Mouse (Mus musculus) T-helper 1 cell (primary cell): ENCODE results near the gene Dcst2.

ENCODE experiments used
- in situ Hi-C: fragments of 300-600 bp; cut with MboI, MseI; formaldehyde crosslinking; loops from one replicate; pipeline ENCODE4 v1.15.1; 2025; ENCODE audit warnings: high pct_unique_total_duplicates

The Dcst2 gene

DNA sequence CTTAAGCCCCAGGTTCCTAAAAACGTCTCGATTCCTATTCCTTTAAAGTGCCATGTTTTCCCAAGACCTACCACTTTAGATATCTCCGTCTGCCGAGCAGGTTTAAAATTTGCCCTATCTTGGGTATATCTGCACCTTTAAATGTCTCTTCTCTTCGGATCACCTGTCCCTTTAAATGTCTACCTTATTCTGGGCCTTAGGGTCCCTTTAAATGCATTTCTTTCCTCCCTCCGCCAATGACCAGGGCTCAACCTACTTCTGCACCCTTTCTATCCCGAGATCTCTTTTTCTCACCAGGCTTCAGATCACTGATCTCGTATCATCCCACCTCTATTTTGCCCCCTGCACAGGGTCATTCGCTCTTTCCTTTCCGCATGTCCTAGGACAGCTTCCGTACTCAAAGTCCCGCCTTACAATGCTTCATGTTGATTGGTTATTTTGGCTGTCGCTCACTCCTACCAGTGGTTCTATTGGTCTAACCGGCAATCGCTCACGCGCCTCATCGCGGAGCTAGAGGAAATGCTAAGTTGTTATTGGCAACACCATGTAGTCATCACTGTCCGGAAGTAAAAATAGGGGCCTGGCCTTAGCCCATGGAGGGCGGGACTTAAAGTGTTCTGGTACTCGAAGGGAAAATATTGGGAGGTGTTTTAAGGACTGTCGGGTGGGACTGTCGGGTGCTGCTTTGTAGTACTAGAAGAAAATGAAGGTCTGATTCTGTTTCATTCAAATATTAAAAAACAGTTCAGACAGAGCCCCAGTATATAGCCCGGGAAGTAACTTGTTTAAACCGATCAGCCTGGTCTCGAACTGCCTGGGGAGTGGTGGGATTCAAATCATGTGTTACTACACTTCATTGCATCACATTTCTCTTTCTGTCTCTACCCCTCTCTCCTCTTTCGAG is 50.0 kb downstream of the Dcst2 start, which contains the start of gene Flad1:
Gene Flad1 (minus strand): TSS at position 381 of the 904 bp plus-strand sequence.
- in situ Hi-C loops: no loop called here

DNA sequence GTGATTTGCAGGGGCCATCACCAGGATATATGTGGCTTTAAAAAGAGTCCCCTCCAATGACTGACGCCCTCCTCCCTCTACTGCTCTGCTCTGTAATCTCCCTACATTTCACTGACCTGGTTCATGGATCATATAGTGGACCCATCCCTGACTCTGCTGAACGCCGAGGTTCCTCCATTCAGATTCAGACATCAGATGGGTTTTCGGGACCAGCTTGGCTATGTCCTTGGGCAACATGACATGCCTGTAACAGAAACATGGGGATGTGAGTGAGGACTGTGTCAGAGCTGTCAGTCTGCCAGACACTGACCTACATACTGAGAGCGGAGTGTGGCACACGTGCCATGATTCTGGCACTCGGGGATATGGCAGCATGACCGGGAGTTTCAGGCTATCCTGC is 54.4 kb downstream of the Dcst2 start:
- in situ Hi-C loops: no loop called here

GRCm38 (mm10) chr3:89417131-89417530 is 55.4 kb downstream of the Dcst2 start:
- in situ Hi-C loops: no loop called here

DNA sequence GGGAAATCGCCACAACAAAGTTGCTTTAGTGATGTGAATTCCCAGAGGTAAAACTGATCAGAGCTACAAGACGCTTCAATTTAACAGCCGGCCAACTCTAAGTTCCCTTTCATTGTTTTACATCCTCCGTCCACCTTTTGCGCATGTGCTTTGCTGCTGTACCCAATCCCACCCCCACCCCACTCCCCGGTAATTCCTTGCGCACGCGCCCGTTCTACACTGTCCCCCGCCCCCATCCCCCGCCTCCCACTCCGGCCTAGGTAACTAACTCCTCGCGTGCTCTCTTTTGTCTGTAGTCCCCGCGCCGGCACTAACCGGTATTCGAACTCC is 56.0 kb downstream of the Dcst2 start:
- in situ Hi-C loops: no loop called here

DNA sequence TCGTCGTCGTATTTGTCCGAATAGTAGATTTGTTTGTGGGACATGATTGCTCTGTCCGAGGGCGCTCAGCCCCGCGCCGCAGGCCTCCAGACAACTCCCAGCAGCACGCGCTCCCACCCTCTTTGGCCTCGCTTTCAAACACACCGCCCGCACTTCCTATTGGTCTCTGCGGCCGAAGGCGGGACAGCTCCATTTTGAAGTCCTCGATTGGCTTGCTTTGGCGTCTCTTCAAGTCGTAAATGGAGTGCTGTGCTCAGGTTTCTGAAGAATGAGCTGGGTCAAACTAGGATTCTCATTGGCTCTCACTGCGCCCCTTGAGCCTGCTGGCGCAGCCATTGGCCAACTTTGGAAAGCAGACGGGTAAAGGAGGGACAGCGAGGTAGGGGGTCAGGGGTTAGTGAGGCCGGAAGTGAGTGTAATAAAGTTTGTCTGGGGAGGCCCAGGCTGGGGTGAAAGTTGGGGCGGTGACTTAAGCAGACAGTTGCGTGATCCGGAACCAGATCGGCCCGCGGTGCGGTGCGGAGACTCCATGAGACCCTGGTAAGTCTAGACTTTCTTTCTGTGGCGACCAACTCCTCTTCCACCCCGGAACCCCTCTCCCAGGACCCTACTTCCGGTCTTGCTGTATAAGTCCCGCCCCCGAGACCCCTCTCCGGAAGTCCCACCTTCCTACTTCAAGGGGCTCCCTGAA is 56.5 kb downstream of the Dcst2 start, which contains the start of the genes Cks1b and Shc1:
Gene Cks1b (minus strand): TSS at position 214 of the 691 bp plus-strand sequence.
Gene Shc1 (plus strand): TSS at position 274 of the 691 bp plus-strand sequence.
- in situ Hi-C loops: no loop called here

DNA sequence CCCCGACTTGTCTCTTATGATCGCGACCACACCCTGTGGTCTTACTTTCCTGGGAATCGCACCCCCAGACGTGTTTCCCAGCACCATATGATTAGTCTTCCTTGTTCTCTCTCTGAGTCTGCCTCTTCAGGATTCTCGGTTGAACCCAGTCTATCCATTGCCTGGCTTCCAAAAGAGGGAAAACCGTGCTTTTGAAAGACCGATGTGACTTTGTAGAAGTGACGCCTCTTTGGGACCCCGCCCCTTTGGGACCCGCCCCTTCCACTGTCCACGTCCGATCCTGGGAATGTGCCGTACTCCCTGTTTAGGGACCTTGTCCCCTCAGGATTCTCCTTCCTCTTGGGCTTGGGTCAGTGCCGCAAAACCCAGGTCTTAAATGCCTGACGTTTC is 57.1 kb downstream of the Dcst2 start:
- in situ Hi-C loops: no loop called here

DNA sequence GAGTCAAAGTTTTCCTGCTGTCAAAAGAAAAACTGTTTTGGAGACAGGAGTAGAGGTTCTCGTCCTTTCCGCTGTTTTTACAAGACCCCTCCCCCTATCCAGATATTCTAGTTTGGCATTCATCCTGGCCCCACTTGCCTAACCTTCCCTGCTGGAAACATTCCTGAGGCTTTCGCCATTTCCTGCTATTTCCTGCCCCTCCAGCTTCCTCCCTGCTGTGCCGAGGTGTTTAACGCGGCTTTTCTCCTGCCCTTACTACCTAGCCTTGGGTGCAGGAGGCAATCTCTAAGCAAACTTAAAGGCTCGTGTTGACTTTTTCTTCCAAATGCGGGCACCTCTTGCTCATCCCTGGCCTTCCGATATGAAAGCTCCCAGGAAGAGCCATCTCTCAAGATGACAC is 57.8 kb downstream of the Dcst2 start:
- in situ Hi-C loops: no loop called here

DNA sequence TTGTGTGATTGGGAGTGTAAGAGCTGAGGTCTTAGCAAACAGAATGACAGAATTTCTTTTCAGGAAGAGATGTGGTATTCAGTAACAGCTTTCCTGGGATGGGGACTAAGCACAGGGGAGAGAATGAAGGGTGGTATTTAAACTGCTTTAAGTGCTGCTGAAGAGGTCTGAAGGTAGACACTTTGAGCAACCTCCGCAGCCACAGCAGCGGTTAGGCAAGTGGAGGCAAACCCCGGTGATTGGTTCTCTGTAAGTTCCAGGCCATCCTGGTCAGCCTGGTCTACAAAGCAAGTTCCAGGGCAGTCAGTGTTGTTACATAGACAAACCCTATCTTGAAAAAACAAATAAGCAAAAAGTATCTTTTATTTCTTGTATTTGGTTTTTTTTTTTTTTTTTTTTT is 58.2 kb downstream of the Dcst2 start:
- in situ Hi-C loops: no loop called here

DNA sequence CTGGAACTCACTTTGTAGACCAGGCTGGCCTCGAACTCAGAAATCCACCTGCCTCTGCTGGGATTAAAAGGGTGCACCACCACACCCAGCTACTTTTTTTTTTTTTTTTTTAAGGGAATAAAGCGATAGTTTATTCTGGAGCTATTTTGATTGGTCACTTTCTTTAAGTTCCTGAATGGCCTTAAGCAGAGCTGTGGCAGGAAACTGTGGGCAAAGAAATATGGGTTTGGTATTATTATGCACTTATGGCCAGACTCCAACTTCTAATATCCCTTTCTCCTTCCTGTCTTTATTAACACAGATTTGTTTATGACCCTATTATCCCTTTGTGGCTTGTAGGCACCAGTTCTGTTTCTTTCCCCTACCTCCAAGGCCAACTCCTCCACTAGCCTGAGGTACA is 58.6 kb downstream of the Dcst2 start:
- in situ Hi-C loops: no loop called here

DNA sequence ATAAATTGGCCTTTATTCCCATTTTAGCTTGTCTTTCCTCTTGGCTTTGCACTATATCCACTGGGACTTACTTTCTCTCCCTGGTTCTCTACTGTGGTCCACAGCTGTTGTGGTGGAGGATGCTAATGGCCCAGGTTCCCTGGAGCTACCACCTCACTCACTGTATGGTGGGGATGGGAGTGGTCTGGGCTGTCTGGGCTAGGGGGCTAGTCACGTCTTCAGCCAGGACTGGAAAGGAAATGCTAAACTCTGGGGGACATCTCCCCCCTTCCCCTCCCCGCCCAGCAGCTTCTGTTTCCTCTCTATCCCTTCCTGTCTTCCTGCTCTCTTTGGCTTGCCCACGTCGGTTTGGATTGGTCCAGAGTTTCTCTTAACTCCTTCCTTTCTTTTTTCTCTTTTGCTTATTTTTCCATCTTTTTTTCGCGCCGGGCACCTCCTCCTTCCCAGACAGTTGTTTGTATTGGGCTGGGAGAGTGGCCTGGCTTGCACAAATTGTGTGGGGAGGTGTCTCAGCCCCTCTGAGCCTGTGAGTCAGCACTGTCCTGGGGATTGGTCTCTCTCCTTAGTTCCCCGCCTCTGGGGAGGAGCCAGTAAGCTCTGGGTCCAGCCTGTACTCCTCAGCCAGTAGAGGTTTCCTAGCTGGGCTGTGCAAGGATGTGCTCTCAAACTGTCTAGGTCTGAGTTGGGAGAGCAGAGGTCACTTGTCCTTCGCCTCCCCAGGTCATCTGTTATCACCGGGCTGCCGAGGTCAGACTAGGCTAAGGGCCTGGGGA is 59.4 kb downstream of the Dcst2 start:
- in situ Hi-C loops: no loop called here

GRCm38 (mm10) chr3:89421810-89422473 is 60.2 kb downstream of the Dcst2 start:
- in situ Hi-C loops: no loop called here

- in situ Hi-C loops: no loop called here
These were observed 60.9 kb downstream of the Dcst2 start for GRCm38 (mm10) chr3:89422556-89423205.

- in situ Hi-C loops: no loop called here
These were observed 62.8 kb downstream of the Dcst2 start for GRCm38 (mm10) chr3:89424416-89425140.

DNA sequence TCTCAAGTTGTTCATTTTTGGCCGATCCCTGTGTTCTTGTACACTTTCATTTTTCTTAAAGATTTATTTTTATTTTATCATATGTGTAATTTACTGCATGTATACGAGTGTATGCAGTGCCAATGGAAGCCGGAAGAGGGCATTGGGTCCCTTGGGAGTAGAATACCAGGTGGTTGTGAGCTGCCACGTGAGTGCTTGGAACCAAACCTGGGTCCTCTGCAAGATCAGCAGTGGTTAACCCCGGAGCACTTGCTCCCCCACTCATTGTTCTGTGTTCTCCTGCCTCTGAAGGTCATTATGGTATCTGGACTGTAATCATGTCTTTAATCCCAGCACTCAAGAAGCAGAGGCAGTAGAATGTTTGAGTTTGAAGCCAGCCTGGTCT is 63.4 kb downstream of the Dcst2 start:
- in situ Hi-C loops: no loop called here

- in situ Hi-C loops: no loop called here
These were observed 64.1 kb downstream of the Dcst2 start for GRCm38 (mm10) chr3:89425876-89426275.
